Comparison of ENCODE assay signal across 27 mouse cellular contexts in genomic region chr5:136536753-136537152, GRCm38 (mm10). TPM values are rescaled to one million over a fixed set of nuclear protein-coding genes. Genes with fewer than 3 reads are reported as not detected.
A peak's percentile ranks its signal among the peaks of the same experiment; 100 is the strongest.
DNase-seq lines count a peak whose midpoint lies in the region; ATAC-seq and TF ChIP-seq lines count a peak whose summit lies in the region.
"Had no signal": no experiment of that assay in that cellular context is flagged by ENCODE, and none has a peak within 500 bp of the region (broad histone marks: within the 10 kb centered on the region; RNA-seq: fewer than 3 reads in every experiment).

No protein-coding gene starts in this region.

- H3K9me3 ChIP-seq in heart, embryonic 13.5 days: no peaks in the 10 kb centered on the region
- no peaks in the 10 kb centered on the region for H3K9me3 ChIP-seq in midbrain, embryonic 11.5 days (ENCODE audit: control insufficient read depth, low read length)
- no peaks in the 10 kb centered on the region for H3K9me3 ChIP-seq in midbrain, embryonic 15.5 days
- H3K9me3 ChIP-seq in intestine, postnatal 0 days (ENCODE audit: control insufficient read depth): no peaks in the 10 kb centered on the region
- no peaks in the 10 kb centered on the region for H3K9me3 ChIP-seq in stomach, postnatal 0 days (ENCODE audit: control insufficient read depth, low read length)
- H3K9me3 ChIP-seq: embryonic facial prominence, embryonic 10.5 days; embryonic facial prominence, embryonic 15.5 days; forebrain, embryonic 12.5 days; heart, embryonic 12.5 days; hindbrain, embryonic 12.5 days; limb, embryonic 13.5 days; lung, embryonic 15.5 days; midbrain, embryonic 13.5 days; stomach, embryonic 15.5 days had no signal

- no peak overlapping the region for H3K4me2 ChIP-seq in heart, embryonic 13.5 days
- no peak overlapping the region for H3K4me2 ChIP-seq in midbrain, embryonic 11.5 days
- H3K4me2 ChIP-seq in midbrain, embryonic 15.5 days: no peak overlapping the region
- no peak overlapping the region for H3K4me2 ChIP-seq in intestine, postnatal 0 days (replicated peaks; ENCODE audit: low read depth)
- H3K4me2 ChIP-seq in stomach, postnatal 0 days (replicated peaks; ENCODE audit: low read depth): no peak overlapping the region
- H3K4me2 ChIP-seq: embryonic facial prominence, embryonic 15.5 days; forebrain, embryonic 12.5 days; heart, embryonic 12.5 days; hindbrain, embryonic 12.5 days; limb, embryonic 13.5 days; liver, embryonic 11.5 days; lung, embryonic 15.5 days; midbrain, embryonic 13.5 days; stomach, embryonic 15.5 days had no signal

- no peaks in the 10 kb centered on the region for H3K27me3 ChIP-seq in heart, embryonic 13.5 days (replicated peaks)
- H3K27me3 ChIP-seq in midbrain, embryonic 11.5 days (ENCODE audit: control insufficient read depth, insufficient read depth, low read length): no peaks in the 10 kb centered on the region
- H3K27me3 ChIP-seq in midbrain, embryonic 15.5 days (replicated peaks): no peaks in the 10 kb centered on the region
- H3K27me3 ChIP-seq in intestine, postnatal 0 days (replicated peaks; ENCODE audit: control insufficient read depth, insufficient read depth, low read length): no peaks in the 10 kb centered on the region
- no peaks in the 10 kb centered on the region for H3K27me3 ChIP-seq in stomach, postnatal 0 days (ENCODE audit: control insufficient read depth, insufficient read depth, low read length)
- H3K27me3 ChIP-seq: embryonic facial prominence, embryonic 15.5 days; forebrain, embryonic 12.5 days; heart, embryonic 12.5 days; hindbrain, embryonic 12.5 days; limb, embryonic 13.5 days; lung, embryonic 15.5 days; midbrain, embryonic 13.5 days; stomach, embryonic 15.5 days had no signal

- H3K4me1 ChIP-seq in heart, embryonic 13.5 days: peaks cover 95% of the 10 kb centered on the region
- no peaks in the 10 kb centered on the region; the same call in 1 of the 2 replicates for H3K4me1 ChIP-seq in midbrain, embryonic 11.5 days (ENCODE audit: control insufficient read depth, insufficient read depth, low read length)
- H3K4me1 ChIP-seq in midbrain, embryonic 15.5 days: peaks cover 14% of the 10 kb centered on the region
- peaks cover 22% of the 10 kb centered on the region for H3K4me1 ChIP-seq in intestine, postnatal 0 days (replicated peaks; ENCODE audit: control insufficient read depth, insufficient read depth, low read length)
- no peaks in the 10 kb centered on the region; the same call in 1 of the 2 replicates for H3K4me1 ChIP-seq in stomach, postnatal 0 days (replicated peaks; ENCODE audit: control insufficient read depth, insufficient read depth)

- intact Hi-C loops in heart, postnatal 36 days (cut with DNase I): no loop called here

- no peak for TF ChIP-seq EP300 in stomach, postnatal 0 days (optimal IDR thresholded peaks at IDR 0.05)

- H3K36me3 ChIP-seq in heart, embryonic 13.5 days: no peaks in the 10 kb centered on the region
- no peaks in the 10 kb centered on the region for H3K36me3 ChIP-seq in midbrain, embryonic 11.5 days (ENCODE audit: control insufficient read depth, insufficient read depth, low read length)
- no peaks in the 10 kb centered on the region for H3K36me3 ChIP-seq in midbrain, embryonic 15.5 days (replicated peaks)
- H3K36me3 ChIP-seq in intestine, postnatal 0 days (ENCODE audit: control insufficient read depth, insufficient read depth): no peaks in the 10 kb centered on the region
- H3K36me3 ChIP-seq in stomach, postnatal 0 days (ENCODE audit: control insufficient read depth, insufficient read depth, low read length): no peaks in the 10 kb centered on the region
- H3K36me3 ChIP-seq: embryonic facial prominence, embryonic 15.5 days; forebrain, embryonic 12.5 days; heart, embryonic 12.5 days; hindbrain, embryonic 12.5 days; limb, embryonic 13.5 days; lung, embryonic 15.5 days; midbrain, embryonic 13.5 days; stomach, embryonic 15.5 days had no signal

- 76% methylated on average over 4 of the region's 4 CpGs for WGBS in heart, embryonic 13.5 days
- 79% methylated on average over 4 of the region's 4 CpGs for WGBS in midbrain, embryonic 11.5 days
- WGBS in midbrain, embryonic 15.5 days: 87% methylated on average over 4 of the region's 4 CpGs
- WGBS in intestine, postnatal 0 days: 42% methylated on average over 4 of the region's 4 CpGs
- 87% methylated on average over 4 of the region's 4 CpGs for WGBS in stomach, postnatal 0 days

- no peak for DNase-seq in heart, postnatal 36 days
- peak; percentile 79 for DNase-seq in midbrain, embryonic 11.5 days (ENCODE audit: low spot score, missing footprints)
- no peak for DNase-seq in stomach, postnatal 0 days (ENCODE audit: low spot score)
- no peak for DNase-seq in testis, postnatal 10 days (ENCODE audit: low spot score)
- DNase-seq: adrenal gland, postnatal 25 days; cerebellum, adult 11-12 months; cerebellum, postnatal 10 days; gastrocnemius, postnatal 14 days; heart, adult 2 months; heart, postnatal 14 days; right cerebral cortex, postnatal 25 days; thymus, adult 18-20 months; thymus, postnatal 25 days had no signal

- ATAC-seq in heart, embryonic 13.5 days (ENCODE audit: extremely low read depth, insufficient number of reproducible peaks, low FRiP score, low TSS enrichment): no peak
- no peak for ATAC-seq in midbrain, embryonic 11.5 days (ENCODE audit: low FRiP score)
- ATAC-seq in midbrain, embryonic 15.5 days (replicated peaks): no peak
- peak; percentile 8; the same call in 1 of the 2 replicates for ATAC-seq in intestine, postnatal 0 days
- no peak for ATAC-seq in stomach, postnatal 0 days (ENCODE audit: low FRiP score, low TSS enrichment)
- ATAC-seq: CD4-positive, CD25-positive, alpha-beta regulatory T cell, adult 4 months; midbrain, embryonic 13.5 days had no signal

- peak overlapping the region; percentile 47; the same call in 1 of the 2 replicates for H3K9ac ChIP-seq in heart, embryonic 13.5 days
- H3K9ac ChIP-seq in midbrain, embryonic 11.5 days (ENCODE audit: low read length): no peak overlapping the region
- H3K9ac ChIP-seq in midbrain, embryonic 15.5 days: no peak overlapping the region
- no peak overlapping the region for H3K9ac ChIP-seq in intestine, postnatal 0 days (ENCODE audit: low read depth, low read length)
- no peak overlapping the region for H3K9ac ChIP-seq in stomach, postnatal 0 days (ENCODE audit: low read length)
- H3K9ac ChIP-seq: embryonic facial prominence, embryonic 15.5 days; forebrain, embryonic 12.5 days; heart, embryonic 12.5 days; hindbrain, embryonic 12.5 days; limb, embryonic 13.5 days; lung, embryonic 15.5 days; midbrain, embryonic 13.5 days; stomach, embryonic 15.5 days had no signal

- no peak overlapping the region for H3K27ac ChIP-seq in heart, embryonic 13.5 days (replicated peaks)
- H3K27ac ChIP-seq in midbrain, embryonic 11.5 days (ENCODE audit: low read depth, low read length): no peak overlapping the region
- no peak overlapping the region for H3K27ac ChIP-seq in midbrain, embryonic 15.5 days
- peak overlapping the region; percentile 35; the same call in 1 of the 2 replicates for H3K27ac ChIP-seq in intestine, postnatal 0 days (ENCODE audit: low read depth, low read length)
- no peak overlapping the region for H3K27ac ChIP-seq in stomach, postnatal 0 days (replicated peaks)
- H3K27ac ChIP-seq: embryonic facial prominence, embryonic 10.5 days; embryonic facial prominence, embryonic 15.5 days; forebrain, embryonic 12.5 days; heart, adult 2 months; hindbrain, embryonic 12.5 days; limb, embryonic 13.5 days; lung, embryonic 15.5 days; midbrain, embryonic 13.5 days; stomach, embryonic 15.5 days had no signal

- no peak overlapping the region for H3K4me3 ChIP-seq in heart, embryonic 13.5 days
- H3K4me3 ChIP-seq in midbrain, embryonic 11.5 days (ENCODE audit: low read depth, low read length): no peak overlapping the region
- no peak overlapping the region for H3K4me3 ChIP-seq in midbrain, embryonic 15.5 days
- H3K4me3 ChIP-seq in intestine, postnatal 0 days (ENCODE audit: low read depth, low read length): no peak overlapping the region
- H3K4me3 ChIP-seq in stomach, postnatal 0 days (ENCODE audit: low read depth, low read length): no peak overlapping the region
- H3K4me3 ChIP-seq: embryonic facial prominence, embryonic 10.5 days; embryonic facial prominence, embryonic 15.5 days; forebrain, embryonic 12.5 days; heart, adult 2 months; heart, embryonic 12.5 days; hindbrain, embryonic 12.5 days; limb, embryonic 13.5 days; lung, embryonic 15.5 days; midbrain, embryonic 13.5 days; stomach, embryonic 15.5 days had no signal

- no peak for TF ChIP-seq CTCF in intestine, postnatal 0 days (IDR thresholded peaks at IDR 0.05; ENCODE audit: low read depth)
- TF ChIP-seq CTCF in stomach, postnatal 0 days (IDR thresholded peaks at IDR 0.05; ENCODE audit: low read depth): no peak

RNA-seq across cellular contexts. Expression of gene Cux1, which starts 30.5 kb away (rescaled TPM):
- 68.9 and 70.8 TPM in 2 replicates for polyA plus RNA-seq in heart, embryonic 13.5 days (2015; fragmentation: Nextera tagmentation; extraction: Ambion mirVana)
- total RNA-seq in heart, postnatal 36 days (2021): 10 to 100 TPM; 93.1 to 99.6 TPM
- polyA plus RNA-seq in midbrain, embryonic 11.5 days (2014; fragmentation: Nextera tagmentation; extraction: Ambion mirVana): 117 and 130 TPM in 2 replicates
- 114 and 121 TPM in 2 replicates for polyA plus RNA-seq in midbrain, embryonic 15.5 days (2015; fragmentation: Nextera tagmentation; extraction: Ambion mirVana)
- 29.4 and 31.2 TPM in 2 replicates for polyA plus RNA-seq in intestine, postnatal 0 days (2015; fragmentation: Nextera tagmentation; extraction: Ambion mirVana)
- polyA plus RNA-seq in stomach, postnatal 0 days (2015; fragmentation: Nextera tagmentation; extraction: Ambion mirVana): 33.7 and 36.3 TPM in 2 replicates
